Mouse (Mus musculus): ENCODE results near the gene Tldc1. TPM values are rescaled to one million over a fixed set of nuclear protein-coding genes. Genes with fewer than 3 reads are reported as not detected.

Gene Tldc1
- total RNA-seq, 2 experiments from 2014 or later: 10.5 to 12.4 TPM

GRCm38 (mm10) chr8:119805275-119805674, 27.1 kb upstream of the Tldc1 start:
- intact Hi-C loops (cut with DNase I): no loop called here
- no peak for DNase-seq (ENCODE audit: low spot score)

GRCm38 (mm10) chr8:119802592-119802991, 24.4 kb upstream of the Tldc1 start:
- intact Hi-C loops (cut with DNase I): no loop called here
- DNase-seq (ENCODE audit: low spot score): no peak

GRCm38 (mm10) chr8:119801168-119801567, 23.0 kb upstream of the Tldc1 start:
- intact Hi-C loops (cut with DNase I): no loop called here
- no peak for DNase-seq (ENCODE audit: low spot score)

- intact Hi-C loops (cut with DNase I): no loop called here
- no peak for DNase-seq (ENCODE audit: low spot score)
Observed at GRCm38 (mm10) chr8:119798965-119799264, 20.7 kb upstream of the Tldc1 start.

GRCm38 (mm10) chr8:119798170-119798964, 20.2 kb upstream of the Tldc1 start:
- intact Hi-C loops (cut with DNase I): no loop called here
- DNase-seq (ENCODE audit: low spot score): no peak

- intact Hi-C loops (cut with DNase I): no loop called here
- no peak for DNase-seq (ENCODE audit: low spot score)
Observed at GRCm38 (mm10) chr8:119795651-119796050, 17.4 kb upstream of the Tldc1 start.

- intact Hi-C loops (cut with DNase I): no loop called here
- no peak for DNase-seq (ENCODE audit: low spot score)
Observed at GRCm38 (mm10) chr8:119794689-119795088, 16.5 kb upstream of the Tldc1 start.

- no peak for DNase-seq (ENCODE audit: low spot score)
- intact Hi-C loops (cut with DNase I): no loop called here
Observed at GRCm38 (mm10) chr8:119791804-119792704, 13.8 kb upstream of the Tldc1 start.

GRCm38 (mm10) chr8:119789581-119789980, 11.4 kb upstream of the Tldc1 start:
- intact Hi-C loops (cut with DNase I): no loop called here
- DNase-seq (ENCODE audit: low spot score): no peak

- no peak for DNase-seq (ENCODE audit: low spot score)
- intact Hi-C loops (cut with DNase I): no loop called here
Observed at GRCm38 (mm10) chr8:119788607-119789381, 10.6 kb upstream of the Tldc1 start.

- no peak for DNase-seq (ENCODE audit: low spot score)
- intact Hi-C loops (cut with DNase I): no loop called here
Observed at GRCm38 (mm10) chr8:119787341-119787740, 9.1 kb upstream of the Tldc1 start.

GRCm38 (mm10) chr8:119786871-119787270, 8.7 kb upstream of the Tldc1 start:
- DNase-seq (ENCODE audit: low spot score): no peak
- intact Hi-C loops (cut with DNase I): no loop called here

- DNase-seq (ENCODE audit: low spot score): no peak
- intact Hi-C loops (cut with DNase I): no loop called here
Observed at GRCm38 (mm10) chr8:119785764-119786405, 7.7 kb upstream of the Tldc1 start.

- intact Hi-C loops (cut with DNase I): loop anchor here (5.0 kb wide), 1 partner anchor 293 kb away; no protein-coding TSS in a partner anchor
- no peak for DNase-seq (ENCODE audit: low spot score)
Observed at GRCm38 (mm10) chr8:119784676-119785075, 6.5 kb upstream of the Tldc1 start.

GRCm38 (mm10) chr8:119784141-119784574, 5.9 kb upstream of the Tldc1 start:
- DNase-seq (ENCODE audit: low spot score): no peak
- intact Hi-C loops (cut with DNase I): loop anchor here (5.0 kb wide), 1 partner anchor 293 kb away; no protein-coding TSS in a partner anchor

- intact Hi-C loops (cut with DNase I): loop anchor here (2.0 to 5.0 kb wide), 2 partner anchors 143 to 294 kb away; no protein-coding TSS in a partner anchor
Observed at GRCm38 (mm10) chr8:119783579-119783978, 5.4 kb upstream of the Tldc1 start.

GRCm38 (mm10) chr8:119782715-119783114, 4.5 kb upstream of the Tldc1 start:
- intact Hi-C loops (cut with DNase I): loop anchor here (1.0 to 5.0 kb wide), 3 partner anchors 61 to 295 kb away; no protein-coding TSS in a partner anchor
- DNase-seq (ENCODE audit: low spot score): peak; percentile 48

More at GRCm38 (mm10) chr8:119783579-119783978, 5.4 kb upstream of the Tldc1 start:
- DNase-seq (ENCODE audit: low spot score): no peak

GRCm38 (mm10) chr8:119781086-119781840, 3.0 kb upstream of the Tldc1 start:
- DNase-seq (ENCODE audit: low spot score): no peak
- intact Hi-C loops (cut with DNase I): loop anchor here (5.0 kb wide), 1 partner anchor 296 kb away; no protein-coding TSS in a partner anchor
